Mouse (Mus musculus) adrenal gland, adult 8-10 months (tissue): ENCODE data around the gene Unc50. TPM values are rescaled to one million over a fixed set of nuclear protein-coding genes. Genes with fewer than 3 reads are reported as not detected.

Experiments
- DNase-seq: peaks from one replicate; pipeline ENCODE4 v3.0.0; 2022
- total RNA-seq, 4 experiments: library from RNA; stranded (reverse); gene quantifications; 2 replicates each; pipeline ENCODE4 v1.2.4; 2022

Gene Unc50
- total RNA-seq: 10 to 100 TPM; 72.8 to 82.8 (median 77.7) TPM

DNA sequence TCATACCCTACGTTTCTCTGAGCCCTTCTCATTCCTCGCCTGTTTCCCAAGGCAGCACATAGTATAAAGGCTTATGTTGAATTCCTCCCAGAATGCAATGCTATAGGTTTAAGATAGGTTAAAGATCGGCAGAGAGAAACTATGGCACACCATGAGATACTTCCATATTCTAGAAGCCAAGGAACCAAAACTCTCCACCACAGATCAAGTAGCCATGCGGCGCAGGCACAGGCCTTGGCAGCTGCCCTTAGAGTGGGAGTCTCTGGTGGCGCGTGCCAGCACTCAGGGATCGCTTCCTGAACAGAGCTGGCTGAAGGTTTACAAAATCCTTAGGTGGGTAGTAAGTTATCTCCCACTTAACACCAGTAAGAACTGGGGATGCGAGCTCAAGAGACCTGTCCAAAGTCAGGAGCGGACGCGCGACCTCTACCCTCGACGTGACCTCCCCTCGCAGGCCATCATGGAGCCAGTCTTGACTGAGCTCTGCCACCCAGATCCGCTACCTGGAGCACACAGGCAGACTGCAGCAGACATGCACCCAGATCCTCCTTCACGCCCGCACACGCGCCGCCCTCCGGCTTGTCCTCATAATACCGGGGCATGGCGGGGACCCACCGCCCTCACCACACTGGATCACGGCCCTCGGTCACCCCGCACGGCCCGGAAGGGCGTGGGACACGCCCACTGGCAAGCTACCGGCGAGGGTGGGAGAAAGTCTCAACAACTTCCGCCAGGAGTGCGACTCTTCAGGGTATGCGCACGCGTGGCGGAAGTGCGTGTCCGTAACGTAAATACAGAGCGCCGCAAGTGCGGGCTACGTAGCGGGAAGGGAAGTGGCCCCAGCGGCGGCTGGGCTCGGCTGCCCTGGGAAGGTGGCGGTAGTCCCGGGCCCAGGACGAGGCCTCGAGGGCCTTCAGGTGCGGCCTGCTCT lies at the start of gene Unc50, which contains the start of gene Coa5:
Gene Unc50 (plus strand): TSS at position 774 of the 931 bp plus-strand sequence.
Gene Coa5 (minus strand): TSS at position 738 of the 931 bp plus-strand sequence.
- DNase-seq: peak; percentile 96

DNA sequence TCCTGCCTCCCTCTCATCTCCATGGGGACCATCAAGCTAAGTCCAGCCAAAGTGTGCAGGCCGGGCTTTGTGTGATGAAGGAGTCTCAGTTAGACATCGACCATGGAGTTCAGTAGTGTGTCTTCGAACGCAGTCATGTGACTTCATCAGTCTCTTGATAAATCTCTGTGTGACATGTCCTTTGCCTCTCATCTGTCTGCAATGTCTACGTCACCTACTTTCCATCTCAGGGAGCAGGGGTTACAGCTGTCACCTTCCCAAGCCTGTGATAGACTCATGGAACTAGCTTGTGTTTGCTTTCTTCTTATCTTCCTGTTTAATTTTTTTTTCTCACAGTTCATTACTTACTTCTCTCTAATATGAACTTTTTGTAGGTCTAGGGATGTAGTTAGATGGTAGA lies 49.0 kb upstream of the Unc50 start:
- DNase-seq: no peak

DNA sequence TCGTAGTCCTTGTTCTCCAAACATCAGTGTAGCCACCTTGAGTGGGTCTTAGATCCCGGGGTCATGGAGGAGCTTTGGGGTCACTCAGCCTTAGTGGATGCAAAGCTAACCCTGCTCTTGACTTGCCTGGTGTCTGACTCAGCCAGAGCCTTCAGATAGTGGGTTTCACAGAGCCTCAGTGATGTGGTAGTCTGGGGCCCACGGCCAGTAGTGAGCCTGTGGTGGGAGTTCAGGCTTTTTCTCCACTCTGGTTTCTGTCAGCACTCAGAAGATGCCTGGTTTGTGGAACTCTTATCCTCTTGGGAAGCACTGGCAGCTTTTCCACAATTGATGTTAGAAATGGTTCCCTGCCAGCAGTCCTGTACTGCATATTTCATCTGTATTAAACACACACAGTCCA lies 45.6 kb upstream of the Unc50 start:
- DNase-seq: no peak

DNA sequence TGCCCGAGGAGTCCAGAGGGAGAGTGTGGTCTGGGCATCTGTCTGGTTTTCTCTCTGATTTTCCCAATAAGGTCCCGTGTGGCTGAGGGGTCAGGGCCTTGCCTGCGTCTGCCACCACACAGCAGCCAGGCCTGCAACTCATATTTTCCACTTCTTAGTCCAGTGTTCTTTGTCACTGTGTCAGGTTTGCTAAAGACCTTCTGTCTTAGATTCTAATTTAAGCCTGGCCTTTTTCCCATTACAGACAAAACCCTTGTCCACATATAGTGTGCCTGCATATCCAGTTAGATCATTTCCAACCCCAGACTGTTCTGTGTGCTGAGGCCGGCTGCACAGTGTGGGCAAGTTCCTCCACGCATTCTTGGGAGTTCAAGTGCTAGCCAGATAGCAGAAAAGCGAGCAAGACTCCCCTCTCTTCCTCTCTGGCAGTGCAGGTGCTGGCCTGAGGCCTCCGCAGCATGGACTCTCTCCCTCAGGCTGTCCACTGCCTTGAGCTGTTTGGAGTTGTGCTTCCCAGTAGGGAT lies 43.4 kb upstream of the Unc50 start:
- DNase-seq: no peak

DNA sequence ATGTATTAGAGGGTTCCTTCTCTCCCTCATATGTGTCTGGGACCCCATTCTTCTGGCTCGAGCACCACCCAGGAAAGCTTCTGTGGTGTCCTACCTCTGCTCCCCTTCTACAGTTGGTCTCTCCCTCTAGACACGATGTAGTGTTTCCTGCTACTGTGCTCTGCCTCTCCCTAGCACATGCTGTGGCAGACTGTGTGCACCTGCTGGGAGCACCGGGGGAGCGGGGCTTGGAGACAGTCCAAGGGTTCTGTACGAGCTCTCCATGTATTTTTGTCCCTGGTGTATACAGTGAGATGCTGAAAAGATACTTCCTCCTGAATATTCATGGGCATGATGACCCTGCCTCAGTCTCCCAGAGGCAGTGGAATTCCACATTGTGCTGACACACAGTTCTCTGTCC lies 36.8 kb upstream of the Unc50 start:
- no peak for DNase-seq

DNA sequence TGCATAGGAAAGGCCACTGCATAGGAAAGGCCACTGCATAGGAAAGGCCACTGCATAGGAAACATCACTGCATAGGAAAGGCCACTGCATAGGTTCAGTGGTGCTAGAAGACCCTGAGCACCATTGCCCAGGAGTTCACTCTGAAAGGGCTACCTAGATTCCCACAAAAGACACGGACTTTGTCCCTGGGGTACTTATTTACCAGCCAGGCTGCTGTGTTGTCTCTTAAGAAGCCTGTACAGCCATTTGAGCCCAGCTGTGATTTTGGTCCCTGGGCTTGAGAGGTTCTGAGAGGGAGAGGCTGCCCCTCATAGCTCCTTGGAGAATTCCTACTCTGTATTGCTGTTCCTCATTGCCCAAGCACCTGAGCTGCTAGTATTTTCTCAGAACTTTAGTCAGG lies 33.5 kb upstream of the Unc50 start:
- DNase-seq: no peak

DNA sequence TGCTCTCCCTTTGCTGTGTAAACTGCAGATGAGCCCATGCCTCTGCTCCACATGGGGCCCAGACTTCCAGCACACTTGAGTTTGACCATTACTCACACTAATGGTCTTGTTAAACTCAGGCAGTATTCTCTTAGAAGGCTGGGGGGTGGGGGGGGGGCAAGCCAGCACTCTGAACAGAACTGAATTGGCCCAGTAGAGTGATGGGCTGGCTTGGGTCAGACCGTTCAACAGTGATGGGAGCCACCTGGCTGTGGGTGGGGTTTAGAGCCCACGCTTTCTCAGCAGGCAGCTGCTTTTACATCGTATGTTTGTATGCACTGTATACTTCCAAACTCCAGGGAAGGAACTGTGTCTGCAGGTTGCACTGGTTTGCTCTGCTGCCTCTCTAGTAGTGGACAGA lies 31.0 kb upstream of the Unc50 start:
- DNase-seq: no peak

DNA sequence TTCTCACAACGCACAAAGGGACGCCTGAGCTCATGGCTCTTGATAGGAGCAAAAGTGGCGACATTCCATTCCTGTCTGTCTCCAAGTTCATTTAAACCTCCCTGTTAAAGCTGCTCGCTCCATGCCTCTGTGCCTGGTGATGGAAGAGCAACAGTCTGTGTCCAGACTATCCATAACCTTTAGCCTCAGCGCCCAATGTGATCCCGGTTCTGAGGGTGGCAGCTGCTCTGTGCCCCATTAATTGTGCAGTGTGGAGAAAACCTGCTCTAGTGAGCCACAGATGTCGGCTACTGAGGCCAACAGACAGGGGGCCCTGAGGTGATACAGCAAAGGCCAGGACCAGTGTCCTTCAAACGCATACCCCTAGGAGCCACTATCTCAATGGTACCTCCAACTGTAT lies 30.2 kb upstream of the Unc50 start:
- DNase-seq: no peak

DNA sequence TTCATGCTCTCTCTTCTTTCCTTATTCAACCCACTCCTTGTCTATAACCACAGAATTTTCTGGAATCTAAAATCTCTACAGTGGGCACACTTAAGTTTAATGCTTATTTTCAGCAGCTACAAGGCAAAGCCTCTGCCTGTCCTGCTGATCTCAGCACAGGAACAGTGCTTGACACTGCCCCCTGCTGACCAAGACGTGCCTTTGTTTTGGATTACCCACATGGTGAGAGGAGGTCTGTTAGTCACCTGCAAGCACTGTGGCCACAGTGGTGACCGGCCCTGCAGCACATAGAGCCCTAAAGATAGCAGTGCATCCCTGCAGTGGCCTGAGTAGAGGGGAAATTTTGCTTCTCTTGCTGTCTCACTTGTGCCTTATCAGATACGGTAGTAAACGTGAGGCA lies 28.3 kb upstream of the Unc50 start:
- peak; percentile 36 for DNase-seq

DNA sequence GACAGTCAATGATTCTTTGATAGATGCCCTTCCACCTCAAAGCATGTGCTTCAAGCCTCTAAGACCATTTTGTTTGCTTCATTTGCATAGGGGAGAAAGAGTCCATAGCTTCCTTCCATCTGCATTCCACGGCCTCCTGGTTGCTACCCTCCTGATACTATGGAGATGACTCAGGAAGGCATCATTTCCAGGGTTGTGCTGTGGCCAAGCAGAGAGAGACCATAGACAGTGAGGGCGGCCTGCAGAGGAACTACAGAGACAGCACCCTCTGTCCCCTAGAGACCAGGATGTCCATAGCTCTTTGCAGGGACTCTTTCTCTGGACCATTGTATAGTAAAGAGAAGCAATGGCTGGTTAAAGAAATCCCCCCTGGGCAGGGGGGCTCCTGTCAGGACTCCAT lies 24.8 kb upstream of the Unc50 start:
- no peak for DNase-seq

DNA sequence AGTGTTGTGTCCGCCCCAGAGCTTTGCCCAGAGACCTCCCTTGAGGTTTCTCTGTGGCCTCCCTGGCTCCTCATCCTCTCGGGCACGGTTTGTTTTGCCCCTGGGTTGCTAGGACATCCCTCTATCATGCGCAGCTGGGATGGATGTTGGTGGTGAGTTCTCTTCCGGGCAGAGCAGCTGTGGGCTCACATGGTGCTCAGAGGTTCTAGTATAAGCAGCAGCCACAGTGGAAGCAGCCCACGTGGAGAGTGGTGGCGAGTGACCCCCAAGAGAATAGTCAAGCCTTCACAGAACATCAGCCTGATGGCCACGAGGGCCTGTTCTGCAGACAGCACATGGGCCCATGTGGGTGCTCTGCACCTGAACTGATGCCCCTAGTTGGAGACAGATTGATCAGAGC lies 22.7 kb upstream of the Unc50 start:
- no peak for DNase-seq

DNA sequence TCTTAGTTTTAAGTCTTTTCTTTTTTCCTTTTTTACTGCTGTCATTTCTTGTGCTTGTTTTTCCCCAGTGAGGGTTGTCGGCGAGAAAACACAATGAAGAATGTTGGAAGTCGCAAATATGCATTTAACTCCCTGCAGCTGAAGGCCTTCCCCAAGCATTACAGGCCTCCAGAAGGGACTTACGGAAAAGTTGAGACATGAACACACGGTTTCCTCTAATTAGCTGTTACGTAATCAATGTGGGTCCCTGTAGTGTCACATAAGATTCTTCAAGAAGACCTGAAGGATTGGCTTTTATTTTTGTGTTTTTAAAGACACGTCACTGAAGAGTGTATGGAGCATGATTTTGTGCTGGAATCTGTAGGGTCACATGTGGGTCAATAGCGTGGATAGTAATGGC lies 21.9 kb upstream of the Unc50 start:
- DNase-seq: no peak

DNA sequence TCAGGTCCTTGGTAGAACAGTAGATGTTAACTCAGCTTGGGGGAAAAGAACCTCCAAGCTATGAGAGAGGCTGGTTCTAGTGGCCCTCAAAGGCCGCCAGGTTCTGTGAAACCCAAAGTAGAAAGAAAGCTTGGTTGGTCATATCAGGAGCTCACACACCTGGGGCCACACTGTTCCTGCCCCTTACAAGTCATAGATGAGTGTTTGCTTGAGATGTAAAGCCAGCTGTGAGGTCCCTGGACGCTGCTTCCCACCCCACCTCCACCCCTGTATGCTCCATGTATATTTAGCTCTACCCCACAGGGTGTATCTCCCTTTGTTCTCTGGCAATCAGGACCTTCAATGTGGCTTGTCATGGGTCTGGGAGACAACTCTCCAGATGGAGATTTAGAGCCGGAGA lies 21.3 kb upstream of the Unc50 start:
- no peak for DNase-seq

DNA sequence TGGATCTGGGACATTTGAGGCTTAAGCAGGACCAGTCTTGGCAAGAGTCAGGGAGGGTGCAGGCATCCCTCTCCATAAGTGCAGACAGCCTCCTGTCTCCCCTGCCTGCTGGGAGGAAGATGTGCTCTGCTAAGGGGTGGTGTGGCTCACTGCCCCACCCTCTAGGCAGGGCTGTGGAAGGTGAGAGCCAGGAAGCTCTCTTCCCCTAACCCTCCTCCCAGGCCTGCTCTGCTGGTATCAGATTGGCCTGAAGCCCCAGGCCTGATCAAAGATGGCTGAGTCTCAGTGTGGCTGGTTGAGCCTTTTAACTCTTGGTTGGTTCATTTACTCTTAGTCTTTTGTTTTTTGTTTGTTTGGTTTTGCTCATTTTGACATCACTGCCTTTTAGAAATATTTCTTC lies 20.3 kb upstream of the Unc50 start:
- DNase-seq: no peak

DNA sequence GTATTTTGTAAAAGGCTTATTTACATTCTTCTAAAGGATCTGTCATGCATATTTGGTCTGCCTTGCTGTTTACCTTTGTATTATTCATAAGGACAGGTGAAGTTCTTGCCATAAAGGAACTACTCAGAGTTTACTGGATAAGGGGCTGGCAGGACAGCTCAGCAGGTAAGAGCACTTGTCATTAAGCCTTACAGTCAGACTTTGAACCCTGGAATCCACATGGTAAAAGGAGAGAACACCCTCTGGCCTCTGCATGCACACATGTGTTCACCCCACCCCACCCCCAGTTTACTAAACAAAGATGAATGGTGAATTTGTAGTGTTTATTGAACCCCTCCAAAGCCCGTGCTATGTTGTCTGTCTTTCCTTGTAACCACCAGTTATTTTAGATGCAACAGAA lies 14.5 kb upstream of the Unc50 start:
- no peak for DNase-seq

DNA sequence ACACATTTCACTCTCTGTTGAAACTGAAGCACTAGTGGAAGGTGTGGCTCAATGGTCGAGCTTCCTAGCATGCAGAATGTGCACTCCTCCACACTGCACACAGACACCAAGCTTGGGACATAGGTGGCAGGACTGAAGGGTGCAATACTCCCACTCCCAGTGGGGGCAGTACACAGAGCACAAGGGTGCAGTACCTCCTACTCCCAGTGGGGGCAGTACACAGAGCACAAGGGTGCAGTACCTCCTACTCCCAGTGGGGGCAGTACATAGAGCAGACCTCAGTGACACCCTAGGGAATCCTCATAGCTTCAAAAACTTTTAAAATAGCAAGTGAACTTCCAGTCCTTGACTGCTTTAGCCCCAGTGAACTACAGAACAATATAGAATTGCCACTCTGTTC lies 10.5 kb upstream of the Unc50 start:
- DNase-seq: peak; percentile 27

DNA sequence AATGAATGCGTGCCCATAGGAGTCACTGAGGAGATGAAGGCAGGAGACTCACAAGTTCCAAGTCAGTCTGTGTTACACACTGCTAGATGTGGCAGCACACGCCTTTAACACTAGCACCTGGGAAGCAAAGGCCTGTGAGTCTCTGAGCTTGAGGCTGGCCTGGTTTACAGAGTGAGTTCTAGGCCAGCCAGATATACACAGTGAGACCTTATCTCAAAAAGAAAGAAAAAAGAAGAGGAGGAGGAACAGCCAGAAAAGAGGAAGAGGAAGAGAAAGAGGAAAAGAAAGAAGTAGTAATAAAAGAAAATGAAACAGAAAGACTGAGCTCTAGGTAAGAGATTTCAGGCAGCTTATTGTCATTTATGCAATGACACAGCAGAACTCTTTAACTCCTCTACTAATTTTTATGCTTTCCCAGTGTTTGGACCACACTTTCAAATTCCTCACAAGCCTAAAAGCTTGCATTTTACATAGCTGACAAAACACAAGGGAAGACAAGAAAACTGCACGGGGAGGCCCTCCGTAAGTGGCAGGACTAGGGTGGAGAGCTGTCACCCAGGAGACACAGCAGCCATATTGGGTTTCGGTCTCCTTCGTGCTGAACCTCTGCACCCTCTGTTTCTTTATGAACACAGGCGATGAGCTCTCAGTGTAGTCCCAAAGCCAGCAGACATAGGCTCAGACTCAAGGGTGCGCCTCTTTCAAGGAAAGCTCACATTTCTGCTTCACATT lies 2.6 kb upstream of the Unc50 start:
- DNase-seq: no peak

DNA sequence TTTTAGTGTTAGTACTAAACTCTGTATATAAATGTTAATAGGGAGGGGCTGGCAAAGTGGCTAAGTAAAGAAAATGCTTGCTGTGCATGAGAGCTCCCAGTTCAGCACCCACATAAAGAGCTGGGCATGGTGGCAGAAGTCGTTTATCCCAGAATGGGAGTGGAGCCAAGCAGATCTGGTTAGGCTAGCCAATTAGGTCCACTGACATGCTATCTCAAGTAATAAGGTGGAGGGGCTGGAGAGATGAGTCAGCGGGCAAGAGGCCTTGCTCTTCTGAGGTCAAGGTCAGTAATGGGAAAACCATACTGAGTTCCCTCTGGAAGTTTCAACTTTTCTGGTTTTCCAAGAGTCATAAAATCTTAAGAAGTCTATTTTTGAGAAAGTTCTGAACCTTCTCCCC lies 1.0 kb upstream of the Unc50 start:
- DNase-seq: peak; percentile 37

DNA sequence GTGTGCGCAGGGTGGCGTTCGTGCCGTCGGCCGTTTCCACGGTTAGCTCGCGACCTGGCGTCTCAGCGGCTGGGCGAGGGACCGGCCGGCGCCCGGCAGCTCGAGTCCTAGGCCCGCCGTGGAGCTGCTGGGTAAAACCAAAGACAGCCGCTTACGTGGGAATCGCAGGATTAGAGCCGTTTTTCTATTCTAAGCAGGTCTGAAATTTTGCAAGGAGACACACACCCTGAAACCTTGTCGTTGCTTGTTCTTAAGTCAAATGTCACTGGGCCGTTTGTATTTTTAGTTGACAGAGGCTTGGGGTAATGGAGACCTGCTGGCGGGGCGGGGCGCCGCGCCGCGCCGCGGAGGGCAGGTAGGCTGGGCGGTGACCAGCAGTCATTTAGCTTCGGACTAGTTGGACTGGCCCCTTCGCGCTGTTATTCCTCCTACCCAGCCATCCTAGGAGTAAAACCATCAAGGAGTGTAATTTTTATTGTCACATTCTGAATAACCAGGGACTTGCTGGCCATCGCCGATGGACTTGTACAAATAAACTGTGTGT lies 430 bp downstream of the Unc50 start:
- DNase-seq: no peak

DNA sequence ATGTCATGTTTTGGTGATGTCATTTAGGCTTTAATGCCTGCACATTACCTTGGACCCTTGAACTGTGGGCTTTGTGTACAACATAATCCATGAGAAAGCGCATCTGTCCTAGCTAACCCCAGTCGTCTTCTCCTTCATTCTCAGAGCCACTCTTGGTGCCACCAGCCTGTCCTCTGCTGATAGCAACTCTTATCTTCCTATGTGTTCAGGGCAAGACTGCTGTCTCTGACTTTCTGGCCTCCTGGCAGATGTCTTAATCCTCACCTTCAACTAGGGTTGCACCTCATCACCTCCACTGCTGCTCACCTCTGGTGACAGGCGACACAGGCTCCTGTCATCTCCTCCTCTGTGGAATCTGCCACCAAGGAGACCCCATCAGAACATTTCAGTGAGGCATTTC lies 6.5 kb downstream of the Unc50 start:
- DNase-seq: no peak

DNA sequence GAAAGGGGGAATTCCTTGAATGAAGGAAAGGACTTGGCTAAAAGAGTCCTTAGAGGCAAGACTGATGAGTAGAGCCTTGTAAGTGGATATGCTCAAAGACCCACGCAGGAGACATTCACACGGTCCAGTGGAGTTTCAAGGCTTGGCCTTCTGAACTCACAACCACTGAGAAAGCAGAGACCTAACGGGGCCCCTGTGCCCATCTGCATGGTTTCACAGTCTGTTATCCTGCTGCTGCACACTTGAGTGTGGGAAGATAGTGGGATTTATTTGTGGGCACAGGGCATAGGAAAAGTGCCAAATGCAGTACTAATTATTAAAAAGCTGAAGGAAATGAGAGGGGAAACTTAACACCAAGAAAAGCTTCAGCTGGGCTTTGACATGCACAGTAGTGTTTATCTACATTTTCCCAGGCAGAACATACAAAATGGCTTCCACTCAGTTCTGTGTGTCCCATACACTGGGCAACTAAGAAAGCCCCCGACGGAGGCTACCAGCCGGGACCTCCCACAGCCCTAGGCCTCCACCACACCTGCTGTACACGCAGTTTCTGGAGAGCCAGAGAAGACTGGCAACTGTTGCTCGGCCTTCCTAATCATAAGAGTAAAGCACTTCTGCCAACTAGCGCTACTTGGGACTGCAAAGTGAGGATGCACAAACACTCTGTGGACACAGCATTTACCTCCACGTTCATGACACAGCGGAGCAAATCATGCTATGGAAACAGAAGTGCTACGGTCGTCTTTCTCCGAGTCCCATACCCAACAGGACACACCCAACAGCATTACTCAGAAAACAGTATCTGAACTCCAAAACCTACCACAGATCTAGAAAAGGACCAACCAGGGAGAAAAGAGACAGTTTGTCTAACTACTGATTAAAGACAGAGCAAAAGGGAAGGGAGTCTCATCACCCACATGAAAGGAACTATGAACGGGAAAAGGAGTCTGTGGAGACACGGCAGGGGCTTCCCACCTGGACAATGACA lies 13.2 kb downstream of the Unc50 start:
- no peak for DNase-seq
